Mouse (Mus musculus) liver, adult 2 months (tissue): ENCODE measurements around the gene Krt222. TPM values are rescaled to one million over a fixed set of nuclear protein-coding genes. Genes with fewer than 3 reads are reported as not detected.

Experiments used
- DNase-seq: peaks from one replicate; pipeline ENCODE4 v3.0.0-alpha.2; 2011; ENCODE audit warnings: low read depth, low spot score; ENCODE audit errors: extremely low read depth
- H3K27ac ChIP-seq: fragments of 200-500 bp; replicated peaks from 2 replicates; pipeline ENCODE4 v1.5.1; 2012; ENCODE audit warnings: low read depth, mild to moderate bottlenecking, control low read depth, inconsistent platforms, low read length; ENCODE audit not compliant: insufficient read depth
- H3K27me3 ChIP-seq: fragments of 200-500 bp; 2 replicates; pipeline ENCODE4 v1.6.1; 2012; ENCODE audit warnings: mild to moderate bottlenecking, moderate library complexity, low read length, inconsistent platforms; ENCODE audit not compliant: control insufficient read depth, insufficient read depth
- H3K36me3 ChIP-seq: fragments of 200-500 bp; 2 replicates; pipeline ENCODE4 v1.6.1; 2012; ENCODE audit warnings: low read length, inconsistent platforms; ENCODE audit not compliant: control insufficient read depth, insufficient read depth
- H3K4me1 ChIP-seq: fragments of 200-500 bp; 2 replicates; pipeline ENCODE4 v1.6.1; 2011; ENCODE audit warnings: low read length; ENCODE audit not compliant: control insufficient read depth, insufficient read depth
- H3K4me3 ChIP-seq: fragments of 200-500 bp; 2 replicates; pipeline ENCODE4 v1.5.1; 2011; ENCODE audit warnings: low read depth, mild to moderate bottlenecking, control low read depth, low read length, moderate library complexity; ENCODE audit not compliant: insufficient read depth
- H3K79me2 ChIP-seq: fragments of 200-500 bp; 2 replicates; pipeline ENCODE4 v1.6.1; 2012; ENCODE audit warnings: inconsistent platforms, mild to moderate bottlenecking, low read length, moderate library complexity; ENCODE audit not compliant: control insufficient read depth, insufficient read depth
- H3K9ac ChIP-seq: fragments of 200-500 bp; 2 replicates; pipeline ENCODE4 v1.6.1; 2012; ENCODE audit warnings: low read depth, mild to moderate bottlenecking, control low read depth, inconsistent platforms, low read length
- CTCF ChIP-seq: fragments of 200-500 bp; IDR thresholded peaks from 2 replicates; pipeline ENCODE4 v1.5.1; 2011; ENCODE audit warnings: low read depth, low read length, control low read depth
- POLR2A ChIP-seq: fragments of 200-500 bp; IDR thresholded peaks from 2 replicates; pipeline ENCODE4 v1.6.1; 2011; ENCODE audit warnings: low read length, control low read depth; ENCODE audit not compliant: insufficient read depth; ENCODE audit errors: extremely low read depth
- whole genome bisulfite sequencing: fragments of 180-500 bp; shearing (Covaris S2); methylation state at CpG from one replicate; pipeline ENCODE4 v1.1.7; 2018; 5-methylcytosine and 5-hydroxymethylcytosine counted together
- polyA plus RNA-seq: library from polyadenylated mRNA; depleted of rRNA; stranded (reverse); fragments of >200 nt; gene quantifications from 2 replicates; pipeline ENCODE4 v1.2.3, GENCODE M21; 2012
- total RNA-seq: library from RNA; depleted of rRNA; stranded (reverse); fragments of >200 nt; gene quantifications from 2 replicates; pipeline ENCODE4 v1.2.3, GENCODE M21; 2014

The Krt222 gene
- total and polyA plus RNA-seq, 2 experiments, result 0.09 TPM; not detected in 1

DNA sequence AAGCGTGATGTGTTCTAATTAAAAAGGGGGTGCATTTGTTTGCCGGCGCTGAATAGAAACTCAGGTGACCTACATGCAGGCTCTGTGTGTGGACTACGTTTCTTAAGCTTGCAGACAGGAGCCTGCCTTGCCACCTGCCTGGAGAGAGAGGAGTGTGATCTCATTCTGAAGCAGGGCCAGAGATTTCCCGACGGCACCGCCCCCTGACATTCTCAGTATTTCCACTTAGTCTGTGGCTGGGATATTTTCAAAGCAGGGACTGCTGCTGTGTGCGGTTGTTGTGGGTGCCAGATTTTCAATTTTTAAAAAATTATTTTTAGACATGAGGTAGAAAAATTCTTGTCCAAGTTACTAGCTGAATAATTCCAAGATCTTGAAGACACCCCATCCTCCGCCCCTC lies 21.3 kb upstream of the Krt222 start:
- Histone ChIP-seq H3K36me3 (no peaks in the 10 kb centered on the region), H3K79me2 (no peaks in the 10 kb centered on the region), H3K9ac (no peak overlapping the region), H3K27me3 (no peaks in the 10 kb centered on the region), H3K4me1 (no peaks in the 10 kb centered on the region), H3K27ac (no peak overlapping the region), H3K4me3 (no peak overlapping the region)
- TF ChIP-seq CTCF (no peak), POLR2A (no peak)
- WGBS, result 80% methylated on average over 9 of the region's 9 CpGs
- DNase-seq, result no peak

- 83% methylated on average over 4 of the region's 4 CpGs for WGBS
- H3K4me1 ChIP-seq, result no peaks in the 10 kb centered on the region
- H3K27ac ChIP-seq, result no peak overlapping the region
- no peak for DNase-seq
- no peaks in the 10 kb centered on the region for H3K36me3 ChIP-seq
- TF ChIP-seq CTCF (peak; percentile 32), POLR2A (no peak)
- no peaks in the 10 kb centered on the region for H3K27me3 ChIP-seq
- no peaks in the 10 kb centered on the region for H3K79me2 ChIP-seq
- no peak overlapping the region for H3K4me3 ChIP-seq
- no peak overlapping the region for H3K9ac ChIP-seq
Observed at GRCm38 (mm10) chr11:99256213-99256612, 12.3 kb upstream of the Krt222 start.

DNA sequence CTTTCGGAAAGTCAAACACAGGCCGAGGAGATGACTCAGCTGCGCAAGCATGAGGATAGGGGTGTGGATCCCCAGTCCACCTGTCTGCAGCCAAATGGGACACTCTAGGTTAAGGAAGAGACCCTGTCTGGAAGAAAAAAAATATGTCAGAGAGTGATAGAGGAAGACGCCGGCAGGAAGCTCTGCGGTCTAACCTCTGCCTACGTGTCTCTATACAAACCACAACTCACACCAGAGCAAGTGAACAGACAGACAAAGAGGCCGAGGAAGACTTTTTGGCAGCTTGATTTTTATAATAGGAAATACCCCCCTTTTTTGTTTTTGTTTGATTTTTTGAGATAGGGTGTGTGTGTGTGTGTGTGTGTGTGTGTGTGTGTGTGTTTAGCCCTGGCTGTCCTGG lies 11.4 kb upstream of the Krt222 start:
- no peaks in the 10 kb centered on the region; the same call in 1 of the 2 replicates for H3K4me1 ChIP-seq
- no peak for DNase-seq
- WGBS, result 92% methylated on average over 8 of the region's 8 CpGs
- TF ChIP-seq POLR2A, result no peak
- no peak for TF ChIP-seq CTCF
- H3K36me3 ChIP-seq, result no peaks in the 10 kb centered on the region
- no peak overlapping the region for H3K27ac ChIP-seq
- no peaks in the 10 kb centered on the region for H3K79me2 ChIP-seq
- H3K27me3 ChIP-seq, result no peaks in the 10 kb centered on the region
- no peak overlapping the region for H3K4me3 ChIP-seq
- H3K9ac ChIP-seq, result no peak overlapping the region

GRCm38 (mm10) chr11:99253893-99254292 lies 10.0 kb upstream of the Krt222 start:
- no peaks in the 10 kb centered on the region for H3K36me3 ChIP-seq
- no peak overlapping the region for H3K27ac ChIP-seq
- no peak overlapping the region for H3K4me3 ChIP-seq
- no peak overlapping the region for H3K9ac ChIP-seq
- no peaks in the 10 kb centered on the region for H3K27me3 ChIP-seq
- 68% methylated on average over 2 of the region's 2 CpGs for WGBS
- H3K79me2 ChIP-seq, result no peaks in the 10 kb centered on the region
- TF ChIP-seq POLR2A (no peak), CTCF (0 out of 2 replicates have a peak, but pooled peaks have one; percentile 18)
- DNase-seq, result no peak
- H3K4me1 ChIP-seq, result no peaks in the 10 kb centered on the region; the same call in 1 of the 2 replicates

DNA sequence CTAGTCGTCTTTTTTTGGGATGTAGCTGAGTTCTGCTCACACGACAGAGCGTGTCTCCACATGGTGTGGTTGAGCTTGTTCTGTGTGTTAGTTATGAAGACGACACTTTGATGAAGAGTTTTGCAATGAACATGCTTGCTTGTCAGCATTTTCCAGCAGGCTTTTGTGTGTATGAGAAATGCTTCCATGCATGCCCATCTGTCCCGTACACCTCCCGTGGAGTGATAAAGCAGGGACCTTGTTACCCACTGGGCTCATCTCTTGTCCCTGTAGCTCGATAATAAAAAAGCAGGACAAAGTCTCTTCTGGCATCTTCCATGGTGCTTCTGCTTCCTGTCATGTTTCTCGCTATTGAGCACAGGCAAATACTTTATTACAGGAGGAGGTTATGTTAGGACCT lies 8.8 kb upstream of the Krt222 start:
- no peaks in the 10 kb centered on the region for H3K79me2 ChIP-seq
- WGBS, result 77% methylated on average over 8 of the region's 8 CpGs
- no peaks in the 10 kb centered on the region for H3K36me3 ChIP-seq
- TF ChIP-seq POLR2A (no peak), CTCF (no peak)
- H3K9ac ChIP-seq, result no peak overlapping the region
- no peak overlapping the region for H3K27ac ChIP-seq
- H3K27me3 ChIP-seq, result no peaks in the 10 kb centered on the region
- no peak for DNase-seq
- H3K4me1 ChIP-seq, result no peaks in the 10 kb centered on the region; the same call in 1 of the 2 replicates
- no peak overlapping the region for H3K4me3 ChIP-seq

- no peaks in the 10 kb centered on the region for H3K36me3 ChIP-seq
- H3K4me1 ChIP-seq, result no peaks in the 10 kb centered on the region; the same call in 1 of the 2 replicates
- DNase-seq, result no peak
- no peak for TF ChIP-seq CTCF
- H3K79me2 ChIP-seq, result no peaks in the 10 kb centered on the region
- no peak overlapping the region for H3K4me3 ChIP-seq
- whole genome bisulfite sequencing, result 61% methylated on average over 3 of the region's 3 CpGs
- H3K9ac ChIP-seq, result no peak overlapping the region
- no peak overlapping the region for H3K27ac ChIP-seq
- no peaks in the 10 kb centered on the region for H3K27me3 ChIP-seq
Observed at GRCm38 (mm10) chr11:99250666-99251065, 6.8 kb upstream of the Krt222 start.
